Mouse (Mus musculus) frontal cortex, postnatal 25 days (tissue): ENCODE measurements around the gene Yars.

Source experiments
- DNase-seq, 2 experiments: peaks; one replicate each; pipeline ENCODE4 v3.0.0; 2022; ENCODE audit warnings: low spot score in 2 of 2

The Yars gene

DNA sequence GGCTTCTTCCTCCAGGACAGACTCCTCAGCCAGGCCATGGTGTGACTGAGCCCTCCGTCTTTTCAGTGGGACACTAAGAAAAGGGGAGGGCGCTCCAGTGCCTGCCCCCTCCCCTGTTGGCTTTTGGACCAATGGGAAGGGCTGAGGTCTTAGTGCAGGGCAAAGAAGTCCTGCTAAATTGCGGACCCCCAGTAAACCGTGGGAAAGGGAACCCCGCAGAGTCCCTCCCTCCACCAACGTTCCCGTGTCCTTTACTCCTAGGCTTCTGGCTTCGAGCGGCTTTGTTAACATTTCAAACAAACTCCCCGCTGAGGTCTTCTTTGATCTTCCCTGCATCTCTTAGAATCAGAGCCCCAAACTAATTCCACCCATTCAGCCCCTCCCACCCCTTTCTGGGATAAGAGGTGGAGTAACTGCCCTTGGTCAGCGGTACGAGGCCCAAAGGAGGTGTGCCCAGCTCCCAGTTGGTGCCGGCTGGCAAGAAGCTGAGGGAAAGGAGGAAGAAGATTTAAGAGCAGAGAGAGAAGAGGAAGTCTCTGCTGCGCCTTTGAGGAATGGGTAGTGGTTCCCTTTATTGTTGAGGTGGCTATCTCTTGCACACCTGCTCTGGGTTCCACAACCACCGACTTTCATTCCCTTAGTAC lies 62.0 kb downstream of the Yars start:
- no peak for DNase-seq

- no peak for DNase-seq
Observed at GRCm38 (mm10) chr4:129252492-129252891, 62.9 kb downstream of the Yars start.

DNA sequence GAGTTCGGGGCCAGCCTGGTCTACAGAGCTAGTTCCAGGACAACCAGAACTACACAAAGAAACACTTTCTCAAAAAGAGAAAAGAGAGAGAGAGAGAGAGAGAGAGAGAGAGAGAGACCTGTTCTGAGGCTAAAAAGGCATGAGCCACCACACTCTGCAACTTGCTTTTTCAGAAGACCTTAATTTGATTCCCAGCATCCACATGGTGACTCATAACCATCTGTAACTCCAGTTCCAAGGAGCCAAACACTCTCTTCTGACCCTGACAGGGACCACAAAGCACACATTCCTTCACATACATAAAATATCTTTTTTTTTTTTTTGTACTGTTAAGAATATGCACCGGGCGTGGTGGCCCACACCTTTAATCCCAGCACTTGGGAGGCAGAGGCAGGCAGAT lies 65.0 kb downstream of the Yars start:
- no peak for DNase-seq

GRCm38 (mm10) chr4:129256450-129257380 lies 67.2 kb downstream of the Yars start:
- DNase-seq: no peak

GRCm38 (mm10) chr4:129259101-129259500 lies 69.5 kb downstream of the Yars start:
- DNase-seq: no peak

DNA sequence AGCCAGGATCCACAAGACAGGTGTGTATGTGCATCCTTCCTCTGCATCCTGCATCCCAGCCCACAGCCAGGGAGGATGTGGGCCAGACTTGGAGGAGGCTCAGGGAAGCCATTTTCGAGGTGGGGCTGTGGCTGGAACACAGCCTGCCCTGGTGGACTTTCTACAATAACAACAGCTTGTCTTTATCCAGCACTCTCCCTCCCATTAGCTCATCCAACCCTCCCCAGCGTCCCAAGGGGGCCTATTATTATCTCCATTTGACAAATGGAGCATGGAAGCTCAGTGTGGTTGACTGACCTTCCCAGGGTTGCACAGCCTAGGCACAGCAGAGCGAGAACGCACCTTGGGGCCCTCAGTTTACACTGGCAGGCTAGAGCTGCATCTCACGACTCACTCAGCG lies 71.1 kb downstream of the Yars start:
- DNase-seq: no peak

DNA sequence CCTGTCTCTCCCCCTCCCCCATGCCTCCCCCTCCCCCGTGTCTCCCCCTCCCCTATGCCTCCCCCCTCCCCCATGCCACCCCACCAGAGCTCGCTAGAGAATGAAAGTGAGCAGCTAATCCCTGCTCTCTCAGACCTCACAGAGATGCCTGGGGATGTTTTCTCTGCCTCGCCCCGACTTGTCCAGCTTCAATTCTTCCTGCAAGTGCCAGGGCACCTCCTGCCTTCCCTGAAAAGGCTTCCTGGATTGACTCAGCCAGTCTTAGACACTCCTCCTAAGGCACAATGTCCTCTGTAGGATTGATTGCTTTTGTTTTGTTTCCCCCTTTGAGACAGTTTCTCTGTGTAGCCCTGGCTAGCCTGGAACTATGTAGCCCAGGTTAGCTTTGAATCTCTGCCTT lies 71.6 kb downstream of the Yars start, which contains the start of gene C77080:
Gene C77080 (minus strand): TSS at position 209 of the 400 bp plus-strand sequence.
- DNase-seq: no peak

GRCm38 (mm10) chr4:129263225-129264021 lies 73.9 kb downstream of the Yars start:
- DNase-seq: peak in 1 of 2 experiments; percentile 46

DNA sequence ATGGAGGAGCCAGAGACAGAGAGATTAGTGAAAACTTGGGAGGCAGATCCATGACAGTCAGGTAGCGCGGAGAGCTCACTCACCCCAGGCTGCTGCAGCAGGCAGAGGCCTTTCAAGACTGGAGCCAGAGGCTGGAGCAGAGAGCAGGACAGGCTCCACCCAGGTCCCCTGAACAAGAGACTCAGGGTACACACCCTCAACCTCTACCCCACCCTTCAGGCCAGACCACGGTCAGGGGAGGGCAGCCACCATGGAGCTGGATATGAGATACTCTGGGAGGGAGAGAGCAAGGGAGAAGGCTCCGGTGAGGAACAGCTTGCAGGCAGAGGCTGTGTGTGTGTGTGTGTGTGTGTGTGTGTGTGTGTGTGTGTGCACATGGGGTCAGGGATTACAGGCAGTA lies 76.6 kb downstream of the Yars start:
- DNase-seq: no peak

DNA sequence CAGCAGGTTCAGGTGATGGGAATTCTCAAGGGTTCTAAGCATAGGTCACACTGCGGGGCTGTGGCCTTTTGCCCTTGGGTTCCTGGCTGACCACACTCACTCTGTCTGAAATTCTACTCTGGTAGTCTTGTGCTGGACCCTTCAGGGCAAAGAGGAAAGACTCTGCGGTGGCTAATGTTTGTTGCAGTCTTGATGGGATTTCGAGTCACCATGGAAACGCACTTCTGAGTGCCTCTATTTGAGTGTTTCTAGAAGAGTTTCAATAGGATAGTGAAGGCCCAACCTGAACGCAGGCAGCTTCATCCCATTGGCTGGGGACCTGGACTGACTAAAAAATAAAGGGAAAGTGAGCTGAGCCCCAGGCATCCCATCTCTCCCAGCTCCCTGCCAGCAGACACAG lies 77.3 kb downstream of the Yars start:
- DNase-seq: no peak

- no peak for DNase-seq
Observed at GRCm38 (mm10) chr4:129268698-129269097, 79.1 kb downstream of the Yars start.
